Mouse (Mus musculus): ENCODE measurements at regions not wholly inside any gene's neighbourhood (a gene's known extent, or its start where the extent isn't known, plus 50 kb on each side); places are given as distances from the start of the nearest gene placed in this dataset.

- no peak for DNase-seq (ENCODE audit: low read depth, low spot score)
These were observed 83.3 kb upstream of the Pmfbp1 start for GRCm38 (mm10) chr8:109410531-109410930.

DNA sequence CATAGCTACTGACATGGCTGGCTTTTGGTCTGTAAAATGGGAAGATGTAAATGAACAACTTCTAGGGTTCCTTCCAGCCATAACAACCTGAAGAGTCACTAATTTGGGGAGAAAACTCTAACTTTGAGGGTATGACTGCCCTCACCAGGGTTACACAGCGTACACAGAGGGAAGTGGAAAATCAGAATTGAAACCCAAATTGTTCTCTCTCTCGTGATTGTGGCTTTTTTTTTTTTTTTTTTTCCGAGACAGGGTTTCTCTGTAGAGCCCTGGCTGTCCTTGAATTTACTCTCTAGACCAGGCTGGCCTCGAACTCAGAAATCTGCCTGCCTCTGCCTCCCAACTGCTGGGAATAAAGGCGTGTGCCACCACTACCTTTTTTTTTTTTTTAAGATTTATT is 80.4 kb upstream of the Pmfbp1 start:
- no peak for DNase-seq (ENCODE audit: low read depth, low spot score)

GRCm38 (mm10) chr8:109415315-109415714 is 78.5 kb upstream of the Pmfbp1 start:
- DNase-seq (ENCODE audit: low read depth, low spot score) = no peak

GRCm38 (mm10) chr8:109415906-109416305 is 77.9 kb upstream of the Pmfbp1 start:
- no peak for DNase-seq (ENCODE audit: low read depth, low spot score)

- no peak for DNase-seq (ENCODE audit: low read depth, low spot score)
These were observed 77.3 kb upstream of the Pmfbp1 start for GRCm38 (mm10) chr8:109416327-109417100.

DNA sequence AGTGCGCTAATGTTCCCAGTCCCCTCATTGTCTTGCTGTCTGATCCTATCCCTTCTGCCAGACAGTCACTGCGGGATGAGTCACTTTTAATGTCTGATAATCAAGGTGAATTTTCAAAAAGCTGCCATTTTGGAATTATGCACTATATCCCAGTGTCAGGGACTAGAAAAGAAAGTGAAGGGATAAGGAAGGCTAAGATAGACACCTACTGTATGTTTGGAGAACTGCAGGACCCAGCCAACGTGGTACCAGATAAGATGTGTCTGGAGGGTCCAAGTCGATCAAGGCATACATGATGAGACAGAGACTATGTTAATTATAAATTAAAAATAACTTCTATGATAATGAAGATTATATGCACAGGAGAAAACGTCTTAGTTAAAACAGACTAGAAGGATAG is 76.6 kb upstream of the Pmfbp1 start:
- DNase-seq (ENCODE audit: low read depth, low spot score) = peak; percentile 35

DNA sequence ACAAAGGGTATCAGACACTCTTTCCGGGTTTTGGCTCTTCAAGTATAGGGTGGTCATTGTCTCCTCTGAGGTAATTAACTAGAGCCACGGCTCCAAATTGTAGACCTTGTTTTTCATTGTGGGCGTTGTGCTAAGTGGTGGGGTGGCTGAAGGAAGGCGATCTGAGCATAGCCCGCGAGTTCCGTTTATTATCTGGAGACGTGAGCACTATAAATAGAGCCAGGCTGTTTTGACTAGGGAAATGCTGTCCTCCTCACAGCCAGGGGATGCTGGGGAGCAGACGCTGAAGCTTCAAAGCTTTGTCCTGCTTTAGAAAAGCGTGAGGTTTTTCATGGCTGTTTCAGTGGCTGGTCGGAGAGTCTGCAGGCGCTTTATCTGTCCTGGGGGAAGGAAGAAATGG is 75.9 kb upstream of the Pmfbp1 start:
- DNase-seq (ENCODE audit: low read depth, low spot score) = no peak

- DNase-seq (ENCODE audit: low read depth, low spot score) = no peak
These were observed 74.7 kb upstream of the Pmfbp1 start for GRCm38 (mm10) chr8:109419029-109419596.

- no peak for DNase-seq (ENCODE audit: low read depth, low spot score)
These were observed 69.8 kb upstream of the Pmfbp1 start for GRCm38 (mm10) chr8:109424004-109424403.

- DNase-seq (ENCODE audit: low read depth, low spot score) = no peak
These were observed 65.3 kb upstream of the Pmfbp1 start for GRCm38 (mm10) chr8:109428551-109428950.

GRCm38 (mm10) chr8:109434538-109434937 is 59.3 kb upstream of the Pmfbp1 start:
- DNase-seq (ENCODE audit: low read depth, low spot score) = no peak

DNA sequence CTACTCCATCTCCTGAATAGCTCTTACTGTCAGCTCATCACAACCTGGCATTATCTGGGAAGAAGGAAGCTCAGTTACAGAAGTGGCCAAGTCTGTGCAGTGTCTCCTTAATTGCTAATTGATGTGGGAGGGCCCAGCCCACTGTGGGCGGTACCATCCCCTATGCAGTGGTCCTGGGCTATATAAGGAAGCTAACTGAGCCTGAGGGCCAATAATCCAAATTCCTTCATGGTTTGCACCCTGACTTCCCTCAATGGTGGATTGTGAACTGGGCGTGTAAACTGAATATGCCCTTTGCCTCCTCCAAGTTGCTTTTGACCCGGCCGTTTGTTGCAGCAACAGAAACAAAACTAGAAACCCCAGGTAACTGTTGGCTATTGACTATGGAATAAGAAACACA is 57.8 kb upstream of the Pmfbp1 start:
- DNase-seq (ENCODE audit: low read depth, low spot score) = no peak

- peak; percentile 35 for DNase-seq (ENCODE audit: low read depth, low spot score)
These were observed 56.8 kb upstream of the Pmfbp1 start for GRCm38 (mm10) chr8:109436830-109437567.

- DNase-seq (ENCODE audit: low read depth, low spot score) = no peak
These were observed 55.3 kb upstream of the Pmfbp1 start for GRCm38 (mm10) chr8:109438531-109438930.

All from embryo, embryonic 11.5 days (tissue).